Mouse (Mus musculus) hindbrain, postnatal 0 days (tissue): ENCODE results near the gene Grap2. TPM values are rescaled to one million over a fixed set of nuclear protein-coding genes. Genes with fewer than 3 reads are reported as not detected.

Experiments
- ATAC-seq: fragments of 200-750 bp; cut with Nextera tagmentation; 2 replicates; pipeline ENCODE4 v1.8.0; 2017; ENCODE audit warnings: mild to moderate bottlenecking, moderate TSS enrichment, moderate library complexity
- DNase-seq: peaks from one replicate; pipeline ENCODE4 v3.0.0-alpha.2; 2015; ENCODE audit warnings: low spot score
- H3K27ac ChIP-seq: fragments of 300-500 bp; sonication (generic); 2 replicates; pipeline ENCODE4 v1.5.1; 2014; ENCODE audit warnings: mild to moderate bottlenecking
- H3K27me3 ChIP-seq: fragments of 300-500 bp; sonication (generic); 2 replicates; pipeline ENCODE4 v1.6.1; 2014; ENCODE audit warnings: low read length, mixed read lengths; ENCODE audit not compliant: insufficient read depth
- H3K36me3 ChIP-seq: fragments of 300-500 bp; sonication (generic); 2 replicates; pipeline ENCODE4 v1.6.1; 2014; ENCODE audit warnings: low read length, mixed read lengths; ENCODE audit not compliant: insufficient read depth
- H3K4me1 ChIP-seq: fragments of 300-500 bp; sonication (generic); 2 replicates; pipeline ENCODE4 v1.6.1; 2014; ENCODE audit warnings: antibody characterized with exemption, low read length, mixed read lengths; ENCODE audit not compliant: insufficient read depth
- H3K4me2 ChIP-seq: fragments of 300-500 bp; sonication (generic); 2 replicates; pipeline ENCODE4 v1.6.1; 2014; ENCODE audit warnings: low read depth, mild to moderate bottlenecking, low read length, moderate library complexity, mixed read lengths
- H3K4me3 ChIP-seq: fragments of 300-500 bp; sonication (generic); 2 replicates; pipeline ENCODE4 v1.5.1; 2014; ENCODE audit warnings: low read length
- H3K9ac ChIP-seq: fragments of 300-500 bp; sonication (generic); replicated peaks from 2 replicates; pipeline ENCODE4 v1.6.1; 2014; ENCODE audit warnings: mild to moderate bottlenecking, low read length, moderate library complexity, mixed read lengths
- H3K9me3 ChIP-seq: fragments of 300-500 bp; sonication (generic); 2 replicates; pipeline ENCODE4 v1.6.1; 2016; ENCODE audit warnings: low read length, mixed read lengths
- CTCF ChIP-seq: IDR thresholded peaks from 2 replicates; pipeline ENCODE4 v1.5.1; 2016; ENCODE audit warnings: antibody characterized with exemption, control low read depth, low read depth
- WGBS: fragments of 180-500 bp; shearing (Covaris S2); extraction: QIAGEN DNeasy Blood & Tissue Kit; methylation state at CpG from one replicate; pipeline ENCODE4 v1.1.7; 2014; 5-methylcytosine and 5-hydroxymethylcytosine counted together
- microRNA-seq, 2 experiments: library from miRNA; unstranded; fragments of <30 nt; microRNA quantifications; one replicate each; pipeline ENCODE4; 2016
- polyA plus RNA-seq: library from polyadenylated mRNA; unstranded; fragments of >200 nt; fragmentation: Nextera tagmentation; extraction: Ambion mirVana; gene quantifications from 2 replicates; pipeline ENCODE4 v1.2.1, GENCODE M21; 2015
- total RNA-seq: library from RNA; depleted of rRNA; stranded (reverse); fragments of >200 nt; gene quantifications from 2 replicates; pipeline ENCODE4 v1.2.3, GENCODE M21; 2014; rRNA removed

Grap2 gene
- total and polyA plus RNA-seq, 2 experiments from 2014 or later, result 0.05 to 0.11 TPM

- H3K27me3 ChIP-seq, result no peaks in the 10 kb centered on the region
- no peak for ATAC-seq
- H3K9ac ChIP-seq, result no peak overlapping the region
- no peak for TF ChIP-seq CTCF
- no peaks in the 10 kb centered on the region for H3K36me3 ChIP-seq
- no peak overlapping the region for H3K4me2 ChIP-seq
- no peak overlapping the region for H3K27ac ChIP-seq
- H3K9me3 ChIP-seq, result no peaks in the 10 kb centered on the region
- no peak overlapping the region for H3K4me3 ChIP-seq
- peaks cover 24% of the 10 kb centered on the region for H3K4me1 ChIP-seq
- DNase-seq, result no peak
- WGBS, result 80% methylated on average over 7 of the region's 7 CpGs
These were observed 116.1 kb downstream of the Grap2 start for GRCm38 (mm10) chr15:80688536-80688935.

GRCm38 (mm10) chr15:80693492-80693891 is 121.1 kb downstream of the Grap2 start:
- H3K4me1 ChIP-seq, result peaks cover 6% of the 10 kb centered on the region; the same call in 1 of the 2 replicates
- H3K4me3 ChIP-seq, result no peak overlapping the region
- no peaks in the 10 kb centered on the region for H3K36me3 ChIP-seq
- H3K9me3 ChIP-seq, result no peaks in the 10 kb centered on the region
- 24% methylated on average over 3 of the region's 3 CpGs for WGBS
- no peak overlapping the region for H3K9ac ChIP-seq
- no peak overlapping the region for H3K27ac ChIP-seq
- no peak overlapping the region for H3K4me2 ChIP-seq
- H3K27me3 ChIP-seq, result no peaks in the 10 kb centered on the region
- peak; percentile 22; the same call in 1 of the 2 replicates for ATAC-seq
- DNase-seq, result no peak
- TF ChIP-seq CTCF, result no peak; the same call in 1 of the 2 replicates

- Histone ChIP-seq H3K36me3 (no peaks in the 10 kb centered on the region), H3K9me3 (no peaks in the 10 kb centered on the region), H3K27me3 (no peaks in the 10 kb centered on the region), H3K4me3 (no peak overlapping the region), H3K9ac (no peak overlapping the region; the same call in 1 of the 2 replicates), H3K4me1 (peaks cover 6% of the 10 kb centered on the region; the same call in 1 of the 2 replicates), H3K27ac (0 out of 2 replicates have a peak overlapping the region, but pooled peaks have one; percentile 22), H3K4me2 (peak overlapping the region; percentile 44)
- peak; percentile 83 for DNase-seq
- ATAC-seq, result peak; percentile 36; the same call in 1 of the 2 replicates
- peak; percentile 88 for TF ChIP-seq CTCF
- WGBS, result 15% methylated on average over 11 of the region's 11 CpGs
These were observed 121.9 kb downstream of the Grap2 start for GRCm38 (mm10) chr15:80694125-80694910.

GRCm38 (mm10) chr15:80697564-80697963 is 125.2 kb downstream of the Grap2 start:
- no peaks in the 10 kb centered on the region for H3K36me3 ChIP-seq
- H3K9ac ChIP-seq, result no peak overlapping the region
- peaks cover 6% of the 10 kb centered on the region; the same call in 1 of the 2 replicates for H3K4me1 ChIP-seq
- ATAC-seq (no peak), DNase-seq (no peak)
- TF ChIP-seq CTCF, result no peak
- no peaks in the 10 kb centered on the region for H3K27me3 ChIP-seq
- H3K9me3 ChIP-seq, result no peaks in the 10 kb centered on the region
- no peak overlapping the region for H3K27ac ChIP-seq
- H3K4me3 ChIP-seq, result no peak overlapping the region
- H3K4me2 ChIP-seq, result no peak overlapping the region
- 63% methylated on average over 5 of the region's 5 CpGs for WGBS

- H3K4me3 ChIP-seq, result no peak overlapping the region
- TF ChIP-seq CTCF, result no peak
- no peak overlapping the region for H3K27ac ChIP-seq
- ATAC-seq, result no peak
- no peaks in the 10 kb centered on the region for H3K4me1 ChIP-seq
- H3K9me3 ChIP-seq, result no peaks in the 10 kb centered on the region
- no peaks in the 10 kb centered on the region for H3K36me3 ChIP-seq
- DNase-seq, result no peak
- H3K9ac ChIP-seq, result no peak overlapping the region
- no peaks in the 10 kb centered on the region for H3K27me3 ChIP-seq
- 74% methylated on average over 8 of the region's 8 CpGs for WGBS
- no peak overlapping the region for H3K4me2 ChIP-seq
These were observed 129.3 kb downstream of the Grap2 start for GRCm38 (mm10) chr15:80701481-80702257.

Small RNA genes within 50 kb of the gene (microRNA-seq; reads per million reads assigned to microRNA genes)
- gene Mir6957, result 0 reads per million in 2 experiments

Other genes with a start within 250 kb of the Grap2 start
- not detected in 2 replicates for gene Enthd1, start 7.4 kb upstream of the Grap2 start, total RNA-seq
- not detected in 2 replicates for gene Enthd1, start 7.4 kb upstream of the Grap2 start, polyA plus RNA-seq
- 0.90 and 0.94 TPM in 2 replicates for gene Fam83f, start 99.3 kb downstream of the Grap2 start, total RNA-seq
- gene Fam83f, start 99.3 kb downstream of the Grap2 start, polyA plus RNA-seq, result 0.21 and 0.33 TPM in 2 replicates
- 27.2 and 33.5 TPM in 2 replicates for gene Tnrc6b, start 138.7 kb downstream of the Grap2 start, total RNA-seq
- 30.8 and 32.2 TPM in 2 replicates for gene Tnrc6b, start 138.7 kb downstream of the Grap2 start, polyA plus RNA-seq